ENCODE assay signal across 23 mouse cellular contexts in genomic region chr6:142992099-142992498, GRCm38 (mm10). TPM values are rescaled to one million over a fixed set of nuclear protein-coding genes. Genes with fewer than 3 reads are reported as not detected.
DNase-seq lines count a peak whose midpoint lies in the region; ATAC-seq lines count a peak whose summit lies in the region.
"Had no signal": no experiment of that assay in that cellular context is flagged by ENCODE, and none has a peak within 500 bp of the region (broad histone marks: within the 10 kb centered on the region; RNA-seq: fewer than 3 reads in every experiment).

No protein-coding gene starts in this region.

- DNase-seq in neural tube, embryonic 10.5 days (ENCODE audit: extremely low spot score, low spot score) = no peak
- DNase-seq in limb, embryonic 10.5 days (ENCODE audit: low spot score) = peak; percentile 23
- no peak for DNase-seq in forebrain, embryonic 10.5 days (ENCODE audit: extremely low spot score, low spot score)
- DNase-seq: adrenal gland, adult 2 months; cerebellum, adult 2 months; cerebellum, postnatal 25 days; heart, postnatal 4 days; kidney, adult 9 months; kidney, postnatal 14 days; left cerebral cortex, postnatal 4 days; liver; lung, postnatal 4 days; right cerebral cortex, postnatal 25 days had no signal

- 0 out of 2 replicates have a peak, but pooled peaks have one; percentile 22 for ATAC-seq in hindbrain, embryonic 12.5 days (ENCODE audit: low FRiP score)
- no peak for ATAC-seq in hindbrain, embryonic 16.5 days
- ATAC-seq in neural tube, embryonic 13.5 days (ENCODE audit: low read depth) = no peak
- 0 out of 2 replicates have a peak, but pooled peaks have one; percentile 15 for ATAC-seq in midbrain, embryonic 16.5 days
- ATAC-seq: forebrain, embryonic 14.5 days; inflammation-experienced regulatory T-cells, adult 6 months had no signal

- peaks cover 20% of the 10 kb centered on the region for H3K4me1 ChIP-seq in hindbrain, embryonic 12.5 days
- H3K4me1 ChIP-seq in hindbrain, embryonic 16.5 days (ENCODE audit: control insufficient read depth, insufficient read depth, low read depth, low read length) = peaks cover 3% of the 10 kb centered on the region
- H3K4me1 ChIP-seq in neural tube, embryonic 13.5 days (replicated peaks) = peaks cover 36% of the 10 kb centered on the region
- H3K4me1 ChIP-seq in limb, embryonic 10.5 days = peaks cover 34% of the 10 kb centered on the region
- H3K4me1 ChIP-seq in midbrain, embryonic 16.5 days (ENCODE audit: control insufficient read depth, insufficient read depth, low read length) = peaks cover 22% of the 10 kb centered on the region
- peaks cover 30% of the 10 kb centered on the region for H3K4me1 ChIP-seq in forebrain, embryonic 10.5 days
- H3K4me1 ChIP-seq: lung, embryonic 15.5 days had no signal

- H3K36me3 ChIP-seq in hindbrain, embryonic 12.5 days = no peaks in the 10 kb centered on the region
- H3K36me3 ChIP-seq in hindbrain, embryonic 16.5 days (ENCODE audit: control insufficient read depth, insufficient read depth, low read length) = no peaks in the 10 kb centered on the region
- no peaks in the 10 kb centered on the region for H3K36me3 ChIP-seq in neural tube, embryonic 13.5 days
- H3K36me3 ChIP-seq in limb, embryonic 10.5 days = no peaks in the 10 kb centered on the region
- no peaks in the 10 kb centered on the region for H3K36me3 ChIP-seq in midbrain, embryonic 16.5 days (ENCODE audit: control insufficient read depth, insufficient read depth, low read length)
- no peaks in the 10 kb centered on the region for H3K36me3 ChIP-seq in forebrain, embryonic 10.5 days (replicated peaks)
- H3K36me3 ChIP-seq: heart, embryonic 15.5 days; liver, embryonic 15.5 days; lung, embryonic 15.5 days had no signal

- H3K9ac ChIP-seq in hindbrain, embryonic 12.5 days = no peak overlapping the region
- no peak overlapping the region; the same call in 1 of the 2 replicates for H3K9ac ChIP-seq in hindbrain, embryonic 16.5 days (ENCODE audit: low read depth, low read length)
- no peak overlapping the region for H3K9ac ChIP-seq in neural tube, embryonic 13.5 days
- H3K9ac ChIP-seq in midbrain, embryonic 16.5 days (ENCODE audit: low read depth, low read length) = no peak overlapping the region
- H3K9ac ChIP-seq: heart, embryonic 15.5 days; liver, embryonic 15.5 days; lung, embryonic 15.5 days had no signal

- 45% methylated on average over 7 of the region's 7 CpGs for WGBS in hindbrain, embryonic 12.5 days
- WGBS in hindbrain, embryonic 16.5 days = 41% methylated on average over 7 of the region's 7 CpGs
- 45% methylated on average over 7 of the region's 7 CpGs for WGBS in neural tube, embryonic 13.5 days
- 61% methylated on average over 7 of the region's 7 CpGs for WGBS in limb, embryonic 10.5 days
- WGBS in midbrain, embryonic 16.5 days = 33% methylated on average over 7 of the region's 7 CpGs
- 54% methylated on average over 7 of the region's 7 CpGs for WGBS in forebrain, embryonic 10.5 days

- no peak overlapping the region for H3K4me3 ChIP-seq in hindbrain, embryonic 12.5 days
- H3K4me3 ChIP-seq in hindbrain, embryonic 16.5 days (ENCODE audit: low read length) = no peak overlapping the region
- H3K4me3 ChIP-seq in neural tube, embryonic 13.5 days = no peak overlapping the region
- no peak overlapping the region for H3K4me3 ChIP-seq in limb, embryonic 10.5 days
- no peak overlapping the region for H3K4me3 ChIP-seq in midbrain, embryonic 16.5 days (ENCODE audit: low read depth, low read length)
- no peak overlapping the region for H3K4me3 ChIP-seq in forebrain, embryonic 10.5 days
- H3K4me3 ChIP-seq: heart, embryonic 15.5 days; liver, embryonic 15.5 days; lung, embryonic 15.5 days; myocyte had no signal

- H3K9me3 ChIP-seq in hindbrain, embryonic 12.5 days (replicated peaks) = no peaks in the 10 kb centered on the region
- no peaks in the 10 kb centered on the region for H3K9me3 ChIP-seq in hindbrain, embryonic 16.5 days (ENCODE audit: control insufficient read depth, low read length)
- H3K9me3 ChIP-seq in neural tube, embryonic 13.5 days = no peaks in the 10 kb centered on the region
- H3K9me3 ChIP-seq in limb, embryonic 10.5 days (replicated peaks) = no peaks in the 10 kb centered on the region
- H3K9me3 ChIP-seq in midbrain, embryonic 16.5 days (replicated peaks; ENCODE audit: control insufficient read depth, low read length, poor library complexity, severe bottlenecking) = no peaks in the 10 kb centered on the region
- H3K9me3 ChIP-seq in forebrain, embryonic 10.5 days = no peaks in the 10 kb centered on the region
- H3K9me3 ChIP-seq: heart, embryonic 15.5 days; liver, embryonic 15.5 days; lung, embryonic 15.5 days had no signal

- peak overlapping the region; percentile 55 for H3K27ac ChIP-seq in hindbrain, embryonic 12.5 days
- H3K27ac ChIP-seq in hindbrain, embryonic 16.5 days (ENCODE audit: low read depth, low read length) = no peak overlapping the region
- H3K27ac ChIP-seq in neural tube, embryonic 13.5 days (replicated peaks) = peak overlapping the region; percentile 64; the same call in 1 of the 2 replicates
- no peak overlapping the region for H3K27ac ChIP-seq in limb, embryonic 10.5 days
- peak overlapping the region; percentile 3; the same call in 1 of the 2 replicates for H3K27ac ChIP-seq in midbrain, embryonic 16.5 days (ENCODE audit: low read length)
- H3K27ac ChIP-seq in forebrain, embryonic 10.5 days = no peak overlapping the region
- H3K27ac ChIP-seq: heart, embryonic 15.5 days; liver, embryonic 15.5 days; lung, embryonic 15.5 days had no signal

- no peaks in the 10 kb centered on the region for H3K27me3 ChIP-seq in hindbrain, embryonic 12.5 days
- H3K27me3 ChIP-seq in hindbrain, embryonic 16.5 days (replicated peaks; ENCODE audit: control insufficient read depth, insufficient read depth, low read length) = no peaks in the 10 kb centered on the region
- no peaks in the 10 kb centered on the region for H3K27me3 ChIP-seq in neural tube, embryonic 13.5 days
- 0 out of 2 replicates have a peak, but pooled peaks cover 2% of the 10 kb centered on the region for H3K27me3 ChIP-seq in limb, embryonic 10.5 days (ENCODE audit: low read depth, poor library complexity, severe bottlenecking)
- no peaks in the 10 kb centered on the region for H3K27me3 ChIP-seq in midbrain, embryonic 16.5 days (ENCODE audit: control insufficient read depth, insufficient read depth, low read depth, low read length)
- peaks cover 12% of the 10 kb centered on the region for H3K27me3 ChIP-seq in forebrain, embryonic 10.5 days (ENCODE audit: poor library complexity, severe bottlenecking)
- H3K27me3 ChIP-seq: heart, embryonic 15.5 days; liver, embryonic 15.5 days; lung, embryonic 15.5 days had no signal

- no peak overlapping the region for H3K4me2 ChIP-seq in hindbrain, embryonic 12.5 days (replicated peaks)
- no peak overlapping the region for H3K4me2 ChIP-seq in hindbrain, embryonic 16.5 days (ENCODE audit: low read length)
- H3K4me2 ChIP-seq in neural tube, embryonic 13.5 days = no peak overlapping the region
- H3K4me2 ChIP-seq in midbrain, embryonic 16.5 days (ENCODE audit: low read length) = no peak overlapping the region
- H3K4me2 ChIP-seq: heart, embryonic 15.5 days; liver, embryonic 15.5 days; lung, embryonic 15.5 days had no signal

RNA-seq across cellular contexts. Expression of gene St8sia1, which starts 27.8 kb away (rescaled TPM):
- 9.1 TPM in 2 replicates for polyA plus RNA-seq in hindbrain, embryonic 12.5 days (2016; fragmentation: Nextera tagmentation; extraction: Ambion mirVana)
- 6.0 and 6.5 TPM in 2 replicates for polyA plus RNA-seq in hindbrain, embryonic 16.5 days (2015; fragmentation: Nextera tagmentation; extraction: Ambion mirVana)
- polyA plus RNA-seq in neural tube, embryonic 13.5 days (2015; fragmentation: Nextera tagmentation; extraction: Ambion mirVana) = 9.8 and 10.0 TPM in 2 replicates
- polyA plus RNA-seq in limb, embryonic 10.5 days (2016; fragmentation: Nextera tagmentation; extraction: Ambion mirVana) = 0.73 and 0.91 TPM in 2 replicates
- polyA plus RNA-seq in midbrain, embryonic 16.5 days (2015; fragmentation: Nextera tagmentation; extraction: Ambion mirVana) = 7.5 and 8.3 TPM in 2 replicates
- 2.3 and 2.6 TPM in 2 replicates for polyA plus RNA-seq in forebrain, embryonic 10.5 days (2016; fragmentation: Nextera tagmentation; extraction: Ambion mirVana)

Comparison
In these comparisons a context has a peak if more than half of its experiments do, and no peak if none do; other contexts are left out.
1. ATAC-seq: peak in hindbrain, embryonic 12.5 days (single experiment) and midbrain, embryonic 16.5 days (single experiment); none in hindbrain, embryonic 16.5 days (single experiment) and neural tube, embryonic 13.5 days (single experiment).
2. H3K27ac ChIP-seq: peak in hindbrain, embryonic 12.5 days (single experiment), neural tube, embryonic 13.5 days (single experiment) and midbrain, embryonic 16.5 days (single experiment); none in hindbrain, embryonic 16.5 days (single experiment), limb, embryonic 10.5 days (single experiment) and forebrain, embryonic 10.5 days (single experiment).